Mouse (Mus musculus): Measurements from ENCODE around the gene Ciao2b. TPM values are rescaled to one million over a fixed set of nuclear protein-coding genes. Genes with fewer than 3 reads are reported as not detected.

Ciao2b gene
- polyA plus RNA-seq, 1 experiment: 63.4 TPM

DNA sequence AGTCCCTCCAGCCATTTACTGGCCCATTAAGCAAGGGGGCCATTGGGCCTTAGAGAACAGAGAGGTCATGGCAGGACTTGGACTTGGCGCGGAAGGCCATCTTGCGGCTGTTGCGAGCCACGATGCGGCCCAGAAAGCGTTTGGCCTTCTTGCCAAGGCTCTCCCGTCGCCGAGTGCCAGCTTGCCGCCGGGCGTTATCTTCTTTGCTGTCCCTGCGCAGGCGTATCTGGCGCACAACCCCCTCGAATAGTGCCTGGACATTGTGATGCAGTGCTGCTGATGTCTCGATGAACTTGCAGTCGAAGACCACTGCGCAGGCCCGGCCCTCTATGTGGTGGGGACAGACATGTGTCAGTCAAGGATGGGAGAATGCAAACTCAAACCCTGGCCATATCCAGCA, 13.4 kb downstream of the Ciao2b start:
- TF ChIP-seq CTCF (IDR thresholded peaks at IDR 0.05; ENCODE audit: low read depth, low read length): no peak
- TF ChIP-seq EP300 (IDR thresholded peaks at IDR 0.05; ENCODE audit: insufficient read depth, low read depth, low read length): no peak
- no peak for TF ChIP-seq POLR2A (IDR thresholded peaks at IDR 0.05; ENCODE audit: insufficient read depth, low read length)
- Histone ChIP-seq H3K4me3 (ENCODE audit: low read depth, low read length) (no peak overlapping the region), H3K9ac (ENCODE audit: low read depth, poor library complexity, severe bottlenecking) (no peak overlapping the region), H3K9me3 (replicated peaks; ENCODE audit: control insufficient read depth, insufficient read depth, low read length, poor library complexity, severe bottlenecking) (no peaks in the 10 kb centered on the region), H3K4me1 (ENCODE audit: control insufficient read depth, insufficient read depth, low read length) (no peaks in the 10 kb centered on the region), H3K27ac (ENCODE audit: insufficient read depth, low read length) (no peak overlapping the region), H3K36me3 (ENCODE audit: control insufficient read depth, insufficient read depth, low read length, poor library complexity, severe bottlenecking) (no peaks in the 10 kb centered on the region), H3K27me3 (ENCODE audit: control insufficient read depth, insufficient read depth, low read length, poor library complexity, severe bottlenecking) (peaks cover 6% of the 10 kb centered on the region)

DNA sequence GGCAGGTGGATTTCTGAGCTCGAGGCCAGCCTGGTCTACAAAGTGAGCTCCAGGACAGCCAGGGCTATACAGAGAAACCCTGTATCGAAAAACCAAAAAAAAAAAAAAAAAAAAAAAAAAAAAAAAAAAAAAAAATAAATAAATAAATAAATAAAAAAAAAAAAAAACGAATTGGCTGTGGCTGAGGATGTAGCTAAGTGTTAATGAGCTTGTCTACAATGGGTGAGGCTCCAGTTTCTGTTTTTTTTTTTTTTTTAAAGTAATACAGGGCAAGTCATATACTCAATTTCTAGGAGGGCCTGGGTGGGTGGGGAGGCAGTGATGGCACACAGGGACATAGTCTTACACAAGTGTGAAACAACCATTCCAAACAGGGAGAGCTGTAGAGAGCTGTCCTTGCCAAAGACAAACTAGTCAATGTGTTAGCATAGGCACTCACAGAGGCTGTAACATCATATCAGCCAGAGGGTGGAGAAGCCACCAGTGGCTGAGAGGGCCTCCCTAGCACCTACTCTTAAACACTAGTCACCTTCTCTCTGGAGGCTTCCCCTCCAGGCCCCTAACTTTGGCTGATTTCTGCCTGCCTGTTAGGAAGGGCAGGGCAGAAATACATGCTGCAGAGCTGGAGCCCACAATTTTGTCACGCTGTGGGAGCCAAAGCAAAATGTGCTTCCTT, 14.6 kb downstream of the Ciao2b start:
- no peaks in the 10 kb centered on the region for H3K4me1 ChIP-seq (ENCODE audit: control insufficient read depth, insufficient read depth, low read length)
- no peak for TF ChIP-seq CTCF (IDR thresholded peaks at IDR 0.05; ENCODE audit: low read depth, low read length)
- no peak for TF ChIP-seq EP300 (IDR thresholded peaks at IDR 0.05; ENCODE audit: insufficient read depth, low read depth, low read length)
- TF ChIP-seq POLR2A (IDR thresholded peaks at IDR 0.05; ENCODE audit: insufficient read depth, low read length): no peak
- no peak overlapping the region for H3K4me3 ChIP-seq (ENCODE audit: low read depth, low read length)
- H3K27me3 ChIP-seq (ENCODE audit: control insufficient read depth, insufficient read depth, low read length, poor library complexity, severe bottlenecking): peaks cover 6% of the 10 kb centered on the region
- no peaks in the 10 kb centered on the region for H3K36me3 ChIP-seq (ENCODE audit: control insufficient read depth, insufficient read depth, low read length, poor library complexity, severe bottlenecking)
- H3K9ac ChIP-seq (ENCODE audit: low read depth, poor library complexity, severe bottlenecking): no peak overlapping the region
- no peaks in the 10 kb centered on the region for H3K9me3 ChIP-seq (replicated peaks; ENCODE audit: control insufficient read depth, insufficient read depth, low read length, poor library complexity, severe bottlenecking)
- no peak overlapping the region for H3K27ac ChIP-seq (ENCODE audit: insufficient read depth, low read length)

DNA sequence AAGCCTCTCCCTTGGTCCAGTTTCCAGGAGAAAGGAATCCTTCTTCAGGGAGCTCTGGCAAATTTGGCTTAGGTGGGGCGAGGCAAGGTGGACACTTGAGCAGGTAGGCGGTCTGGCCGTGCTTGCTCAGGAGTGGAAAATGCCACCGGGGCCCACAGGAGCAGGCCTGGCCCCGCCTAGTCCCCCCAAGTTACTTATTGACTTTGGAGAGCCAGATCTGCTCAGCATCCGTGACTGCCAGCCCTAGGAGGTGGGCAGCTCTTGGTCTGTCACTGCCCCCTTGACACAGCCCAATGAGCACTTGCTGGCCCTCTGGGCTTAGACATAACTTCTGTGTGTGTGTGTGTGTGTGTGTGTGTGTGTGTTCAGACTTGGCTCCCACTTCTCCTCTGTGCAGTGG, 17.6 kb downstream of the Ciao2b start, which contains the start of gene Cdh16:
Gene Cdh16, minus strand, starts transcription at position 236 of the 400 bp plus-strand sequence.
- TF ChIP-seq POLR2A (IDR thresholded peaks at IDR 0.05; ENCODE audit: insufficient read depth, low read length) (no peak), EP300 (IDR thresholded peaks at IDR 0.05; ENCODE audit: insufficient read depth, low read depth, low read length) (no peak), CTCF (IDR thresholded peaks at IDR 0.05; ENCODE audit: low read depth, low read length) (no peak)
- Histone ChIP-seq H3K27ac (ENCODE audit: insufficient read depth, low read length) (no peak within 1 kb of the TSS), H3K9ac (ENCODE audit: low read depth, poor library complexity, severe bottlenecking) (no peak within 1 kb of the TSS), H3K36me3 (ENCODE audit: control insufficient read depth, insufficient read depth, low read length, poor library complexity, severe bottlenecking) (no peaks in the 10 kb centered on the region), H3K4me1 (ENCODE audit: control insufficient read depth, insufficient read depth, low read length) (no peaks in the 10 kb centered on the region), H3K27me3 (ENCODE audit: control insufficient read depth, insufficient read depth, low read length, poor library complexity, severe bottlenecking) (no peaks in the 10 kb centered on the region), H3K9me3 (replicated peaks; ENCODE audit: control insufficient read depth, insufficient read depth, low read length, poor library complexity, severe bottlenecking) (no peaks in the 10 kb centered on the region), H3K4me3 (ENCODE audit: low read depth, low read length) (no peak within 1 kb of the TSS)

DNA sequence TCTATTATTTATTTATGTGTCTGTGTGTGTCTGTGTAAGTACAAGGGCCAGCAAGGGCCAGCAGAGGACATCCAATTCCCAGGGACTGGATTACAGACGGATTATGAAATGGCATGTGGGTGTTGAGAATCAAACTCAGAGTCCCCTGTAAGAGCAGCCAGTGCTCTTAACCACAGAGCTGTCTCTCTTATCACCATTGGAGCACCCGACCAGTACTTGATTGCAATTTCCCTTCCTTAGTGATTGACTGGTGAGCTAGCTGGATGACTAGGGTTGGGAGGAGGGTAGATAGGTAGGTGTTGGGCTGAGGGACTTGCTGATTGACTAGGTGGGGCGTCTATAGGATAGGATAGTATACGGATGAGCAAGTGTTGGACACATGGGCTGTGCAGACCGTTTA, 21.0 kb downstream of the Ciao2b start:
- Histone ChIP-seq H3K27me3 (ENCODE audit: control insufficient read depth, insufficient read depth, low read length, poor library complexity, severe bottlenecking) (no peaks in the 10 kb centered on the region), H3K36me3 (ENCODE audit: control insufficient read depth, insufficient read depth, low read length, poor library complexity, severe bottlenecking) (no peaks in the 10 kb centered on the region), H3K4me1 (ENCODE audit: control insufficient read depth, insufficient read depth, low read length) (no peaks in the 10 kb centered on the region), H3K9me3 (replicated peaks; ENCODE audit: control insufficient read depth, insufficient read depth, low read length, poor library complexity, severe bottlenecking) (no peaks in the 10 kb centered on the region), H3K27ac (ENCODE audit: insufficient read depth, low read length) (no peak overlapping the region), H3K4me3 (ENCODE audit: low read depth, low read length) (no peak overlapping the region), H3K9ac (ENCODE audit: low read depth, poor library complexity, severe bottlenecking) (no peak overlapping the region)
- TF ChIP-seq CTCF (IDR thresholded peaks at IDR 0.05; ENCODE audit: low read depth, low read length) (no peak), EP300 (IDR thresholded peaks at IDR 0.05; ENCODE audit: insufficient read depth, low read depth, low read length) (no peak), POLR2A (IDR thresholded peaks at IDR 0.05; ENCODE audit: insufficient read depth, low read length) (no peak)

DNA sequence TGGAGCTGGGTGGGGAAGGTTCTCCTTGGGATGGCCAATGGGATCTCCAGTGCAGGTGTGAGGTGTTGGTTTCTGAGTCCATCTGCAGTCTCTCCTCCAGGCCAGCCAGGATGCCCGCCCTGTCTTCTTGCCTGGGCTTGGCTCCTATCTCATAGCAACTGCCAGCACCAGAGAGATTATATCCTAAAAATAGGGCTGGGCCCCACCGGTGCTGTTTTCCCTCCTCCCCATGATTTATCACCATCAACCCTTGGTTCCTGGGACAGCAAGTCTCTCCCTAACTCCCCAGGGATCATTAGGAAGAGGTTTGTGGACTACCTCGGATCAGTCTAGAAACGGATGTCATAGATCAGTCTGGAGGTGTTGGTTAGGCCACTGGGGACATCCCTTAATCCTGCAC, 28.6 kb downstream of the Ciao2b start:
- TF ChIP-seq POLR2A (IDR thresholded peaks at IDR 0.05; ENCODE audit: insufficient read depth, low read length) (no peak), EP300 (IDR thresholded peaks at IDR 0.05; ENCODE audit: insufficient read depth, low read depth, low read length) (no peak), CTCF (IDR thresholded peaks at IDR 0.05; ENCODE audit: low read depth, low read length) (no peak)

DNA sequence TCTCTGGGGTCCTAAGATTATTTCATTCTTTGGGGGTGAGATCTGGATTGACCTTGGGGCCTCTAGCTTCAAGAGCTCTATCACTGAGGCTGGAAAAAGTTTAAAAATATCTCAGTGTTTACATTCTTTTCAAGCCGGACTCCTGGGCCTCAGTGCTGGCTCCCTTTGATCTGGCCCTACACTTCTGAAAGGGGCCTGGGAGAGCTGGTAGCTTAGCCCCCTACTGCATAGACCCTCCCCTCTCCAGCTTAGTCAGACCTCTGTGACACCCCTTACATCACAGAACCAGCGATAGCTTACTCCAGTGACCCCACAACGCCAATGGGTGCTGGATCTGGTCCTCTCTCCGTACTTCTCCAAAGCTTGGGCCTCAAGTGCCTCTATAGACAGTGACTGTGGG, 30.2 kb downstream of the Ciao2b start:
- H3K27ac ChIP-seq (ENCODE audit: insufficient read depth, low read length): no peak overlapping the region

More for the DNA sequence above, 28.6 kb downstream of the Ciao2b start:
- Histone ChIP-seq H3K27ac (ENCODE audit: insufficient read depth, low read length) (no peak overlapping the region), H3K27me3 (ENCODE audit: control insufficient read depth, insufficient read depth, low read length, poor library complexity, severe bottlenecking) (no peaks in the 10 kb centered on the region), H3K36me3 (ENCODE audit: control insufficient read depth, insufficient read depth, low read length, poor library complexity, severe bottlenecking) (no peaks in the 10 kb centered on the region), H3K4me1 (ENCODE audit: control insufficient read depth, insufficient read depth, low read length) (no peaks in the 10 kb centered on the region), H3K9ac (ENCODE audit: low read depth, poor library complexity, severe bottlenecking) (no peak overlapping the region), H3K4me3 (ENCODE audit: low read depth, low read length) (no peak overlapping the region), H3K9me3 (replicated peaks; ENCODE audit: control insufficient read depth, insufficient read depth, low read length, poor library complexity, severe bottlenecking) (no peaks in the 10 kb centered on the region)

More for the DNA sequence above, 30.2 kb downstream of the Ciao2b start:
- TF ChIP-seq CTCF (IDR thresholded peaks at IDR 0.05; ENCODE audit: low read depth, low read length) (no peak), POLR2A (IDR thresholded peaks at IDR 0.05; ENCODE audit: insufficient read depth, low read length) (no peak), EP300 (IDR thresholded peaks at IDR 0.05; ENCODE audit: insufficient read depth, low read depth, low read length) (no peak)
- no peaks in the 10 kb centered on the region for H3K9me3 ChIP-seq (replicated peaks; ENCODE audit: control insufficient read depth, insufficient read depth, low read length, poor library complexity, severe bottlenecking)
- no peak overlapping the region for H3K4me3 ChIP-seq (ENCODE audit: low read depth, low read length)
- no peak overlapping the region for H3K9ac ChIP-seq (ENCODE audit: low read depth, poor library complexity, severe bottlenecking)
- no peaks in the 10 kb centered on the region for H3K36me3 ChIP-seq (ENCODE audit: control insufficient read depth, insufficient read depth, low read length, poor library complexity, severe bottlenecking)
- H3K27me3 ChIP-seq (ENCODE audit: control insufficient read depth, insufficient read depth, low read length, poor library complexity, severe bottlenecking): no peaks in the 10 kb centered on the region
- H3K4me1 ChIP-seq (ENCODE audit: control insufficient read depth, insufficient read depth, low read length): no peaks in the 10 kb centered on the region

All from ES-Bruce4 (cell line).